Mouse (Mus musculus) testis, adult 2 months (tissue): ENCODE results near the gene Pip5k1b.

Source experiments
- CTCF ChIP-seq: fragments of 200-500 bp; IDR thresholded peaks from 2 replicates; pipeline ENCODE4 v1.5.1; 2012; ENCODE audit warnings: low read depth, mild to moderate bottlenecking, inconsistent platforms, low read length, moderate library complexity; ENCODE audit not compliant: control insufficient read depth, insufficient read depth, insufficient replicate concordance
- POLR2A ChIP-seq: fragments of 200-500 bp; IDR thresholded peaks from 2 replicates; pipeline ENCODE4 v1.6.1; 2012; ENCODE audit warnings: low read depth, mild to moderate bottlenecking, inconsistent platforms, low read length, moderate library complexity; ENCODE audit not compliant: control insufficient read depth

DNA sequence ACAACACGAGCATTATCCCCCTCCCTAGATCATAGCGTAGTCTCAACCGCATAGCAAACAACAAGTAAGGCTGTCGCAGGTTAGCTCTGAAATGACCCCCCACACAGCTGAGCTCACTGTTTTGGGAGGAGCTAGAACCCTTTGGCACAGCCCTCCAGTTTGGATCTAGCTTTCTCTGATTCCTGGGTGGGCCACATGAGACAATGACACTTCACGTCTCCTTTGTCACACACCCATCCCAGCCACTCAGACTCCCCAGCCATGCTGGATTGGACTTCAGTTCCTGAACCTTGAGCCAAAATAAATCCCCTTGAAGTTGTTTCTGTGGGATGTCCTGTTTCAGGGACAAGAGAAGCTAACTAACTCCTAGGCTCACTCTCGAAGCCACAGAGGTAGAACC lies 17.5 kb downstream of the Pip5k1b start:
- no peak for TF ChIP-seq CTCF
- TF ChIP-seq POLR2A, result no peak
